Mouse (Mus musculus): ENCODE results near the gene Gm44805. TPM values are rescaled to one million over a fixed set of nuclear protein-coding genes. Genes with fewer than 3 reads are reported as not detected.
"Not testable (repeated sequence)": the region's sequence is repeated elsewhere in the genome, so short reads cannot be mapped to it uniquely, and the experiment has no call there.

Gm44805 gene
- polyA plus RNA-seq, 1 experiment from 2014 or later = not detected

GRCm38 (mm10) chr7:19694336-19695212 is 13.4 kb upstream of the Gm44805 start:
- 74% methylated on average over 10 of the region's 10 CpGs for WGBS
- H3K36me3 ChIP-seq (ENCODE audit: control insufficient read depth, insufficient read depth, low read length) = peaks cover 8% of the 10 kb centered on the region
- H3K27ac ChIP-seq (ENCODE audit: low read length) = peak overlapping the region; percentile 76
- no peak for ATAC-seq (ENCODE audit: low read depth)
- H3K4me3 ChIP-seq (ENCODE audit: low read length) = no peak overlapping the region
- no peaks in the 10 kb centered on the region for H3K27me3 ChIP-seq (ENCODE audit: control insufficient read depth, insufficient read depth, low read depth, low read length)
- H3K9ac ChIP-seq (ENCODE audit: low read length) = peak overlapping the region; percentile 4; the same call in 1 of the 2 replicates
- no peak overlapping the region for H3K4me2 ChIP-seq (ENCODE audit: low read depth, low read length)
- peaks cover 40% of the 10 kb centered on the region for H3K4me1 ChIP-seq (replicated peaks; ENCODE audit: control insufficient read depth, insufficient read depth, low read length)
- H3K9me3 ChIP-seq (ENCODE audit: control insufficient read depth, low read length) = peaks cover 4% of the 10 kb centered on the region; the same call in 1 of the 2 replicates

GRCm38 (mm10) chr7:19693421-19693820 is 12.2 kb upstream of the Gm44805 start:
- ATAC-seq (ENCODE audit: low read depth) = peak; percentile 77
- WGBS = 17% methylated on average over 10 of the region's 10 CpGs
- H3K4me3 ChIP-seq (ENCODE audit: low read length) = no peak overlapping the region
- no peak overlapping the region; the same call in 1 of the 2 replicates for H3K9ac ChIP-seq (ENCODE audit: low read length)
- peaks cover 8% of the 10 kb centered on the region for H3K36me3 ChIP-seq (ENCODE audit: control insufficient read depth, insufficient read depth, low read length)
- H3K27me3 ChIP-seq (ENCODE audit: control insufficient read depth, insufficient read depth, low read depth, low read length) = no peaks in the 10 kb centered on the region
- H3K27ac ChIP-seq (ENCODE audit: low read length) = peak overlapping the region; percentile 76
- peaks cover 31% of the 10 kb centered on the region for H3K4me1 ChIP-seq (replicated peaks; ENCODE audit: control insufficient read depth, insufficient read depth, low read length)
- H3K4me2 ChIP-seq (ENCODE audit: low read depth, low read length) = no peak overlapping the region
- H3K9me3 ChIP-seq (ENCODE audit: control insufficient read depth, low read length) = peaks cover 4% of the 10 kb centered on the region; the same call in 1 of the 2 replicates

GRCm38 (mm10) chr7:19691873-19692865 is 10.9 kb upstream of the Gm44805 start, which contains the start of gene Apoc1:
Gene Apoc1, minus strand, starts transcription at chr7:19692660.
- Histone ChIP-seq H3K36me3 (ENCODE audit: control insufficient read depth, insufficient read depth, low read length) (peaks cover 8% of the 10 kb centered on the region), H3K9me3 (ENCODE audit: control insufficient read depth, low read length) (peaks cover 4% of the 10 kb centered on the region; the same call in 1 of the 2 replicates), H3K4me3 (ENCODE audit: low read length) (no peak within 1 kb of the TSS), H3K4me1 (replicated peaks; ENCODE audit: control insufficient read depth, insufficient read depth, low read length) (peaks cover 31% of the 10 kb centered on the region), H3K4me2 (ENCODE audit: low read depth, low read length) (peak within 1 kb of the TSS; percentile 7), H3K27me3 (ENCODE audit: control insufficient read depth, insufficient read depth, low read depth, low read length) (no peaks in the 10 kb centered on the region), H3K27ac (ENCODE audit: low read length) (peak within 1 kb of the TSS; percentile 76), H3K9ac (ENCODE audit: low read length) (peak within 1 kb of the TSS; percentile 28)
- WGBS = 42% methylated on average over 28 of the region's 28 CpGs
- no peak for ATAC-seq (ENCODE audit: low read depth)

GRCm38 (mm10) chr7:19691434-19691833 is 10.2 kb upstream of the Gm44805 start:
- peaks cover 2% of the 10 kb centered on the region for H3K36me3 ChIP-seq (ENCODE audit: control insufficient read depth, insufficient read depth, low read length)
- peaks cover 31% of the 10 kb centered on the region for H3K4me1 ChIP-seq (replicated peaks; ENCODE audit: control insufficient read depth, insufficient read depth, low read length)
- H3K4me3 ChIP-seq (ENCODE audit: low read length) = no peak overlapping the region
- 60% methylated on average over 6 of the region's 6 CpGs for whole genome bisulfite sequencing
- peaks cover 1% of the 10 kb centered on the region; the same call in 1 of the 2 replicates for H3K9me3 ChIP-seq (ENCODE audit: control insufficient read depth, low read length)
- H3K4me2 ChIP-seq (ENCODE audit: low read depth, low read length) = peak overlapping the region; percentile 7
- ATAC-seq (ENCODE audit: low read depth) = no peak
- peak overlapping the region; percentile 48; the same call in 1 of the 2 replicates for H3K27ac ChIP-seq (ENCODE audit: low read length)
- H3K9ac ChIP-seq (ENCODE audit: low read length) = no peak overlapping the region; the same call in 1 of the 2 replicates
- no peaks in the 10 kb centered on the region for H3K27me3 ChIP-seq (ENCODE audit: control insufficient read depth, insufficient read depth, low read depth, low read length)

- 80% methylated on average over 4 of the region's 4 CpGs for WGBS
- H3K9ac ChIP-seq (ENCODE audit: low read length) = no peak overlapping the region
- H3K36me3 ChIP-seq (ENCODE audit: control insufficient read depth, insufficient read depth, low read length) = no peaks in the 10 kb centered on the region
- H3K4me3 ChIP-seq (ENCODE audit: low read length) = no peak overlapping the region
- no peaks in the 10 kb centered on the region for H3K9me3 ChIP-seq (ENCODE audit: control insufficient read depth, low read length)
- ATAC-seq (ENCODE audit: low read depth) = no peak
- peaks cover 31% of the 10 kb centered on the region for H3K4me1 ChIP-seq (replicated peaks; ENCODE audit: control insufficient read depth, insufficient read depth, low read length)
- H3K4me2 ChIP-seq (ENCODE audit: low read depth, low read length) = no peak overlapping the region
- no peaks in the 10 kb centered on the region for H3K27me3 ChIP-seq (ENCODE audit: control insufficient read depth, insufficient read depth, low read depth, low read length)
- H3K27ac ChIP-seq (ENCODE audit: low read length) = no peak overlapping the region
Observed at GRCm38 (mm10) chr7:19690845-19691244, 9.6 kb upstream of the Gm44805 start.

GRCm38 (mm10) chr7:19688611-19689010 is 7.4 kb upstream of the Gm44805 start:
- no peak overlapping the region for H3K4me3 ChIP-seq (ENCODE audit: low read length)
- no peak for ATAC-seq (ENCODE audit: low read depth)
- H3K27me3 ChIP-seq (ENCODE audit: control insufficient read depth, insufficient read depth, low read depth, low read length) = no peaks in the 10 kb centered on the region
- no peak overlapping the region for H3K27ac ChIP-seq (ENCODE audit: low read length)
- H3K9ac ChIP-seq (ENCODE audit: low read length) = no peak overlapping the region
- H3K4me2 ChIP-seq (ENCODE audit: low read depth, low read length) = no peak overlapping the region
- no peaks in the 10 kb centered on the region for H3K9me3 ChIP-seq (ENCODE audit: control insufficient read depth, low read length)
- peaks cover 21% of the 10 kb centered on the region for H3K4me1 ChIP-seq (replicated peaks; ENCODE audit: control insufficient read depth, insufficient read depth, low read length)
- no peaks in the 10 kb centered on the region for H3K36me3 ChIP-seq (ENCODE audit: control insufficient read depth, insufficient read depth, low read length)
- 91% methylated on average over 2 of the region's 2 CpGs for WGBS

GRCm38 (mm10) chr7:19688101-19688500 is 6.9 kb upstream of the Gm44805 start:
- H3K9me3 ChIP-seq (ENCODE audit: control insufficient read depth, low read length) = no peaks in the 10 kb centered on the region
- WGBS = 92% methylated on average over 10 of the region's 10 CpGs

GRCm38 (mm10) chr7:19686927-19687583 is 5.8 kb upstream of the Gm44805 start:
- not testable (repeated sequence) for H3K27ac ChIP-seq (ENCODE audit: low read length); ATAC-seq (ENCODE audit: low read depth); H3K9ac ChIP-seq (ENCODE audit: low read length); H3K9me3 ChIP-seq (ENCODE audit: control insufficient read depth, low read length); H3K4me2 ChIP-seq (ENCODE audit: low read depth, low read length); H3K27me3 ChIP-seq (ENCODE audit: control insufficient read depth, insufficient read depth, low read depth, low read length); H3K4me3 ChIP-seq (ENCODE audit: low read length); H3K36me3 ChIP-seq (ENCODE audit: control insufficient read depth, insufficient read depth, low read length); H3K4me1 ChIP-seq (replicated peaks; ENCODE audit: control insufficient read depth, insufficient read depth, low read length)
- WGBS = 51% methylated on average over 8 of the region's 8 CpGs

More at GRCm38 (mm10) chr7:19688101-19688500, 6.9 kb upstream of the Gm44805 start:
- Histone ChIP-seq H3K36me3 (ENCODE audit: control insufficient read depth, insufficient read depth, low read length) (no peaks in the 10 kb centered on the region), H3K27ac (ENCODE audit: low read length) (no peak overlapping the region), H3K4me2 (ENCODE audit: low read depth, low read length) (no peak overlapping the region), H3K4me1 (replicated peaks; ENCODE audit: control insufficient read depth, insufficient read depth, low read length) (peaks cover 19% of the 10 kb centered on the region), H3K9ac (ENCODE audit: low read length) (no peak overlapping the region), H3K4me3 (ENCODE audit: low read length) (no peak overlapping the region), H3K27me3 (ENCODE audit: control insufficient read depth, insufficient read depth, low read depth, low read length) (no peaks in the 10 kb centered on the region)
- ATAC-seq (ENCODE audit: low read depth) = no peak
